Mouse (Mus musculus) CH12.LX (cell line): ENCODE data around the gene 1700122O11Rik. TPM values are rescaled to one million over a fixed set of nuclear protein-coding genes. Genes with fewer than 3 reads are reported as not detected.

Experiments
- DNase-seq: peaks from one replicate; pipeline ENCODE4 v3.0.0-alpha.2; 2013; ENCODE audit errors: extremely low read depth
- H3K27ac ChIP-seq: 2 replicates; pipeline ENCODE4 v1.5.1; 2012; ENCODE audit warnings: low read depth, mild to moderate bottlenecking, control low read depth, moderate library complexity; ENCODE audit not compliant: insufficient read depth
- H3K27me3 ChIP-seq: replicated peaks from 2 replicates; pipeline ENCODE3; 2012; ENCODE audit warnings: inconsistent platforms
- H3K36me3 ChIP-seq, 2 experiments: replicated peaks in 1 of 2; 2 replicates each; pipeline versions ENCODE3 to v1.6.1; 2012; ENCODE audit warnings: inconsistent platforms in 1 of 2, low read length in 1 of 2, mild to moderate bottlenecking in 1 of 2, mixed read lengths in 1 of 2, moderate library complexity in 1 of 2; ENCODE audit not compliant: control insufficient read depth in 1 of 2, insufficient read depth in 1 of 2
- H3K4me1 ChIP-seq, 2 experiments: 2 replicates each; pipeline ENCODE4 v1.6.1; 2012; ENCODE audit warnings: inconsistent platforms in 1 of 2, moderate library complexity in 1 of 2; ENCODE audit not compliant: insufficient read depth in 2 of 2, control insufficient read depth in 1 of 2
- H3K4me2 ChIP-seq: 2 replicates; pipeline ENCODE4 v1.6.1; 2012; ENCODE audit warnings: low read depth, mild to moderate bottlenecking, control low read depth; ENCODE audit not compliant: poor library complexity, insufficient read depth, severe bottlenecking
- H3K4me3 ChIP-seq, 3 experiments: fragments of 150-350 bp in 1 of 3; sonication (generic) in 1 of 3; replicated peaks in 1 of 3; 2 replicates each; pipeline versions ENCODE3 to v1.5.1; 2011 to 2012; ENCODE audit warnings: low read depth in 2 of 3, low read length in 2 of 3, mild to moderate bottlenecking in 2 of 3, moderate library complexity in 2 of 3, control low read depth in 1 of 3, improper control_type of control experiment in 1 of 3, inconsistent platforms in 1 of 3, mixed read lengths in 1 of 3; ENCODE audit not compliant: poor library complexity in 1 of 3
- H3K79me2 ChIP-seq: replicated peaks from 2 replicates; pipeline ENCODE4 v1.6.1; 2012; ENCODE audit warnings: mild to moderate bottlenecking, moderate library complexity; ENCODE audit not compliant: control insufficient read depth, poor library complexity, insufficient read depth, severe bottlenecking; ENCODE audit errors: extremely low read depth
- H3K9ac ChIP-seq: 2 replicates; pipeline ENCODE4 v1.6.1; 2012; ENCODE audit warnings: low read depth, mild to moderate bottlenecking, control low read depth, moderate library complexity; ENCODE audit not compliant: insufficient read depth
- H3K9me3 ChIP-seq: replicated peaks from 2 replicates; pipeline ENCODE3; 2012; ENCODE audit warnings: low read length, inconsistent platforms, mixed read lengths
- CHD1 ChIP-seq: IDR thresholded peaks from 2 replicates; pipeline ENCODE4 v1.6.1; 2012; ENCODE audit warnings: low read depth, low read length, improper control_type of control experiment, inconsistent platforms
- EP300 ChIP-seq: IDR thresholded peaks from 2 replicates; pipeline ENCODE4 v1.6.1; 2011; ENCODE audit warnings: low read length, improper control_type of control experiment
- ETS1 ChIP-seq: conservative IDR thresholded peaks from 2 replicates; pipeline ENCODE4 v1.6.1; 2012; ENCODE audit warnings: low read depth, mild to moderate bottlenecking, inconsistent platforms, low read length, improper control_type of control experiment, moderate library complexity
- GABPA ChIP-seq: IDR thresholded peaks from 2 replicates; pipeline ENCODE4 v1.6.1; 2012; ENCODE audit warnings: low read depth, low read length, improper control_type of control experiment, inconsistent platforms; ENCODE audit not compliant: insufficient replicate concordance
- KAT2A ChIP-seq: IDR thresholded peaks from 2 replicates; pipeline ENCODE4 v1.6.1; 2012; ENCODE audit warnings: low read length, improper control_type of control experiment, inconsistent platforms; ENCODE audit not compliant: insufficient replicate concordance
- MAFK ChIP-seq: IDR thresholded peaks from 2 replicates; pipeline ENCODE4 v1.6.1; 2011; ENCODE audit warnings: low read length, improper control_type of control experiment; ENCODE audit not compliant: insufficient replicate concordance
- MEF2A ChIP-seq: IDR thresholded peaks from 2 replicates; pipeline ENCODE4 v1.6.1; 2014; ENCODE audit warnings: low read depth, mild to moderate bottlenecking, inconsistent platforms, low read length, improper control_type of control experiment, borderline replicate concordance
- PAX5 ChIP-seq: IDR thresholded peaks from 2 replicates; pipeline ENCODE4 v1.6.1; 2012; ENCODE audit warnings: low read length, inconsistent platforms, mixed read lengths
- POLR2A ChIP-seq: IDR thresholded peaks from 2 replicates; pipeline ENCODE4 v1.6.1; 2011; ENCODE audit warnings: low read depth, mild to moderate bottlenecking, improper control_type of control experiment, low read length
- POLR2AphosphoS2 ChIP-seq: IDR thresholded peaks from 2 replicates; pipeline ENCODE4 v1.6.1; 2011; ENCODE audit warnings: low read depth, low read length, improper control_type of control experiment
- RAD21 ChIP-seq: IDR thresholded peaks from 2 replicates; pipeline ENCODE4 v1.6.1; 2011; ENCODE audit warnings: low read depth, mild to moderate bottlenecking, low read length, improper control_type of control experiment, moderate library complexity
- RCOR1 ChIP-seq: conservative IDR thresholded peaks from 2 replicates; pipeline ENCODE4 v1.6.1; 2012; ENCODE audit warnings: low read depth, mild to moderate bottlenecking, inconsistent platforms, low read length, improper control_type of control experiment
- SMC3 ChIP-seq: IDR thresholded peaks from 2 replicates; pipeline ENCODE4 v1.6.1; 2011; ENCODE audit warnings: low read depth, low read length, improper control_type of control experiment
- TCF12 ChIP-seq: IDR thresholded peaks from 2 replicates; pipeline ENCODE4 v1.6.1; 2014; ENCODE audit warnings: low read depth, mild to moderate bottlenecking, inconsistent platforms, low read length, improper control_type of control experiment
- USF2 ChIP-seq: conservative IDR thresholded peaks from 2 replicates; pipeline ENCODE4 v1.6.1; 2011; ENCODE audit warnings: low read depth, low read length, improper control_type of control experiment
- ZKSCAN1 ChIP-seq: IDR thresholded peaks from 2 replicates; pipeline ENCODE4 v1.6.1; 2012; ENCODE audit warnings: low read depth, inconsistent platforms, low read length, improper control_type of control experiment, borderline replicate concordance
- dilution Hi-C: fragments of 300-500 bp; cut with MboI; formaldehyde crosslinking; loops from 2 replicates; pipeline ENCODE4 v1.14.3; 2020; ENCODE audit warnings: low sequenced_read_pairs; ENCODE audit not compliant: extremely low pct_unique_long_range_greater_than_20kb, extremely low pct_ligation_motif_present
- in situ Hi-C: fragments of 300-500 bp; cut with MboI; formaldehyde crosslinking; loops from 3 replicates; pipeline ENCODE4 v1.14.3; 2019; ENCODE audit warnings: low sequenced_read_pairs, low pct_ligation_motif_present, low pct_unique_long_range_greater_than_20kb, mixed read lengths
- polyA plus RNA-seq: library from polyadenylated mRNA; unstranded; fragments of >175 nt; gene quantifications from 2 replicates; pipeline ENCODE4 v1.2.1, GENCODE M21; 2012; ENCODE audit warnings: low read depth; ENCODE audit not compliant: insufficient read length
- total RNA-seq, 2 experiments: library from RNA; depleted of rRNA; stranded (reverse); fragments of 300-350 nt in 1 of 2; fragments of >200 nt in 1 of 2; gene quantifications; 2 replicates each; pipeline ENCODE4 v1.2.3; 2012 to 2014

Gene 1700122O11Rik
- total and polyA plus RNA-seq, 3 experiments = not detected

DNA sequence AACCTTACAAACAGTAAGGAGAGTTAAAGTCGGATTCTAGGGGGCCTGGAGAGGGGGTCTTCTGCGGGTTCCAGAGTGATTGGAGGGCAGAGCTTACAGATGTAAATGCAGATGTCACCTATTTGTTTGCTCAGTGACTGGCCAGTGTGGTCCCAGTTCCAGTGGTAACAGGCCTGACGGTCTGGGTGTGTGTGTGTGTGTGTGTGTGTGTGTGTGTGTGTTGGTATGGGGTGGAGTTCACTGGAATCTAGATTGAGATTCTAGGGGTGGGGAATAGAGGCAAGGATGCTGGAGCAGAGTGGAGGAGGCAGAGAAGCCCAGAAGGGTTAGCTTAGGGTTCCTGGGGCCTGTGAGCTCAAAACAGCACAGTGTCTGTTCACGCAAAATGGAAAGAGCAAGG lies 32.3 kb downstream of the 1700122O11Rik start:
- dilution Hi-C loops = no loop called here
- in situ Hi-C loops = no loop called here
- no peak overlapping the region for H3K9ac ChIP-seq
- TF ChIP-seq MEF2A (no peak), EP300 (no peak)
- no peak overlapping the region for H3K4me3 ChIP-seq
- H3K4me2 ChIP-seq = no peak overlapping the region
- H3K27ac ChIP-seq = no peak overlapping the region
- H3K4me1 ChIP-seq = peaks cover 9 to 18% of the 10 kb centered on the region in 2 experiments
- DNase-seq = no peak
- no peaks in the 10 kb centered on the region for H3K36me3 ChIP-seq
- no peaks in the 10 kb centered on the region for H3K79me2 ChIP-seq
- H3K27me3 ChIP-seq = no peaks in the 10 kb centered on the region
- no peaks in the 10 kb centered on the region for H3K9me3 ChIP-seq

- H3K4me1 ChIP-seq = peaks cover 4 to 14% of the 10 kb centered on the region in 2 experiments; a peak in 3 of 4 replicates
- no peaks in the 10 kb centered on the region for H3K9me3 ChIP-seq
- H3K9ac ChIP-seq = no peak overlapping the region
- dilution Hi-C loops (no loop called here), in situ Hi-C loops (no loop called here)
- H3K36me3 ChIP-seq = no peaks in the 10 kb centered on the region
- DNase-seq = no peak
- H3K4me2 ChIP-seq = no peak overlapping the region
- H3K4me3 ChIP-seq = no peak overlapping the region
- no peaks in the 10 kb centered on the region for H3K79me2 ChIP-seq
- no peaks in the 10 kb centered on the region for H3K27me3 ChIP-seq
- H3K27ac ChIP-seq = no peak overlapping the region
- TF ChIP-seq SMC3 (no peak), ETS1 (no peak), KAT2A (no peak), ZKSCAN1 (no peak), MAFK (no peak), GABPA (no peak), USF2 (no peak), POLR2AphosphoS2 (no peak), POLR2A (no peak), RCOR1 (no peak), PAX5 (no peak), CHD1 (no peak), TCF12 (no peak), RAD21 (no peak)
- TF ChIP-seq, all 38 proteins: peak for 0
These were observed 33.0 kb downstream of the 1700122O11Rik start for GRCm38 (mm10) chr17:48005091-48005490.
